ENCODE assay signal across 7 mouse cellular contexts in genomic region chr7:80422759-80423480, GRCm38 (mm10). TPM values are rescaled to one million over a fixed set of nuclear protein-coding genes. Genes with fewer than 3 reads are reported as not detected.
DNase-seq lines count a peak whose midpoint lies in the region; ATAC-seq lines count a peak whose summit lies in the region.

No protein-coding gene starts in this region.

- H3K9me3 ChIP-seq in lung, embryonic 16.5 days (ENCODE audit: control insufficient read depth, low read length): no peaks in the 10 kb centered on the region
- H3K9me3 ChIP-seq in forebrain, embryonic 14.5 days (replicated peaks; ENCODE audit: control insufficient read depth, low read length): no peaks in the 10 kb centered on the region
- H3K9me3 ChIP-seq in kidney, embryonic 16.5 days (ENCODE audit: low read length): no peaks in the 10 kb centered on the region
- no peaks in the 10 kb centered on the region for H3K9me3 ChIP-seq in midbrain, embryonic 16.5 days (replicated peaks; ENCODE audit: control insufficient read depth, low read length, poor library complexity, severe bottlenecking)

- no peaks in the 10 kb centered on the region for H3K36me3 ChIP-seq in lung, embryonic 16.5 days (ENCODE audit: control insufficient read depth, insufficient read depth, low read length)
- H3K36me3 ChIP-seq in forebrain, embryonic 14.5 days (ENCODE audit: control insufficient read depth, insufficient read depth, low read length): no peaks in the 10 kb centered on the region
- H3K36me3 ChIP-seq in kidney, embryonic 16.5 days (ENCODE audit: insufficient read depth, low read length): no peaks in the 10 kb centered on the region
- no peaks in the 10 kb centered on the region for H3K36me3 ChIP-seq in midbrain, embryonic 16.5 days (ENCODE audit: control insufficient read depth, insufficient read depth, low read length)

- DNase-seq in lung, postnatal 14 days: no peak
- peak; percentile 58 for DNase-seq in forebrain, embryonic 14.5 days (ENCODE audit: low spot score)
- DNase-seq in ovary, postnatal 14 days (ENCODE audit: low spot score): no peak

- ATAC-seq in lung, embryonic 16.5 days (ENCODE audit: low read depth): 0 out of 2 replicates have a peak, but pooled peaks have one; percentile 21
- no peak for ATAC-seq in forebrain, embryonic 14.5 days
- peak; percentile 52; the same call in 1 of the 2 replicates for ATAC-seq in kidney, embryonic 16.5 days (ENCODE audit: low FRiP score, low TSS enrichment)
- no peak for ATAC-seq in midbrain, embryonic 16.5 days

- H3K27ac ChIP-seq in lung, embryonic 16.5 days (ENCODE audit: low read length): no peak overlapping the region
- H3K27ac ChIP-seq in brown adipose tissue, adult 24 weeks (replicated peaks; ENCODE audit: low read depth, low read length): no peak overlapping the region
- no peak overlapping the region for H3K27ac ChIP-seq in forebrain, embryonic 14.5 days (ENCODE audit: low read depth, low read length)
- no peak overlapping the region for H3K27ac ChIP-seq in kidney, embryonic 16.5 days (ENCODE audit: low read length)
- H3K27ac ChIP-seq in midbrain, embryonic 16.5 days (ENCODE audit: low read length): no peak overlapping the region

- WGBS in lung, embryonic 16.5 days: 10% methylated on average over 20 of the region's 20 CpGs
- WGBS in forebrain, embryonic 14.5 days: 31% methylated on average over 20 of the region's 20 CpGs
- 23% methylated on average over 20 of the region's 20 CpGs for WGBS in kidney, embryonic 16.5 days
- WGBS in midbrain, embryonic 16.5 days: 27% methylated on average over 20 of the region's 20 CpGs

- H3K4me3 ChIP-seq in lung, embryonic 16.5 days (ENCODE audit: low read length): 0 out of 2 replicates have a peak overlapping the region, but pooled peaks have one; percentile 11
- H3K4me3 ChIP-seq in brown adipose tissue, adult 24 weeks (ENCODE audit: insufficient read depth, low read depth, low read length): 0 out of 2 replicates have a peak overlapping the region, but pooled peaks have one; percentile 14
- H3K4me3 ChIP-seq in forebrain, embryonic 14.5 days (ENCODE audit: low read depth, low read length): no peak overlapping the region
- H3K4me3 ChIP-seq in kidney, embryonic 16.5 days (ENCODE audit: low read length): 0 out of 2 replicates have a peak overlapping the region, but pooled peaks have one; percentile 5
- no peak overlapping the region for H3K4me3 ChIP-seq in midbrain, embryonic 16.5 days (ENCODE audit: low read depth, low read length)

- no peaks in the 10 kb centered on the region for H3K27me3 ChIP-seq in lung, embryonic 16.5 days (ENCODE audit: control insufficient read depth, insufficient read depth, low read depth, low read length)
- H3K27me3 ChIP-seq in forebrain, embryonic 14.5 days (replicated peaks; ENCODE audit: control insufficient read depth, insufficient read depth, low read length): no peaks in the 10 kb centered on the region
- no peaks in the 10 kb centered on the region for H3K27me3 ChIP-seq in kidney, embryonic 16.5 days (ENCODE audit: insufficient read depth, low read length)
- H3K27me3 ChIP-seq in midbrain, embryonic 16.5 days (ENCODE audit: control insufficient read depth, insufficient read depth, low read depth, low read length): no peaks in the 10 kb centered on the region

- H3K4me2 ChIP-seq in lung, embryonic 16.5 days (ENCODE audit: low read depth, low read length): peak overlapping the region; percentile 43
- no peak overlapping the region for H3K4me2 ChIP-seq in forebrain, embryonic 14.5 days (ENCODE audit: low read length)
- peak overlapping the region; percentile 44 for H3K4me2 ChIP-seq in kidney, embryonic 16.5 days (replicated peaks; ENCODE audit: low read depth, low read length)
- H3K4me2 ChIP-seq in midbrain, embryonic 16.5 days (ENCODE audit: low read length): peak overlapping the region; percentile 28

- H3K4me1 ChIP-seq in lung, embryonic 16.5 days (replicated peaks; ENCODE audit: control insufficient read depth, insufficient read depth, low read length): no peaks in the 10 kb centered on the region
- no peaks in the 10 kb centered on the region; the same call in 1 of the 2 replicates for H3K4me1 ChIP-seq in brown adipose tissue, adult 24 weeks (ENCODE audit: control insufficient read depth, insufficient read depth, insufficient read length, low read length)
- no peaks in the 10 kb centered on the region for H3K4me1 ChIP-seq in forebrain, embryonic 14.5 days (ENCODE audit: control insufficient read depth, insufficient read depth, low read length)
- H3K4me1 ChIP-seq in kidney, embryonic 16.5 days (ENCODE audit: insufficient read depth, low read length): peaks cover 13% of the 10 kb centered on the region; the same call in 1 of the 2 replicates
- H3K4me1 ChIP-seq in midbrain, embryonic 16.5 days (ENCODE audit: control insufficient read depth, insufficient read depth, low read length): no peaks in the 10 kb centered on the region

- 0 out of 2 replicates have a peak overlapping the region, but pooled peaks have one; percentile 5 for H3K9ac ChIP-seq in lung, embryonic 16.5 days (ENCODE audit: low read length)
- H3K9ac ChIP-seq in forebrain, embryonic 14.5 days (ENCODE audit: low read length): no peak overlapping the region
- peak overlapping the region; percentile 36 for H3K9ac ChIP-seq in kidney, embryonic 16.5 days (replicated peaks; ENCODE audit: low read length)
- no peak overlapping the region for H3K9ac ChIP-seq in midbrain, embryonic 16.5 days (ENCODE audit: low read depth, low read length)

RNA-seq across cellular contexts. Expression of gene Furin, which starts 17.7 kb away (rescaled TPM):
- polyA plus RNA-seq in lung, embryonic 16.5 days (2015; fragmentation: Nextera tagmentation; extraction: Ambion mirVana): 12.6 and 12.7 TPM in 2 replicates
- polyA plus RNA-seq in brown adipose tissue, adult 24 weeks (2012; ENCODE audit: insufficient read depth, insufficient read length, missing spikeins): 46.7 and 50.2 TPM in 2 replicates
- 3.9 and 4.1 TPM in 2 replicates for polyA plus RNA-seq in forebrain, embryonic 14.5 days (2014; fragmentation: Nextera tagmentation; extraction: Ambion mirVana)
- 13.4 and 13.7 TPM in 2 replicates for polyA plus RNA-seq in kidney, embryonic 16.5 days (2015; fragmentation: Nextera tagmentation; extraction: Ambion mirVana)
- polyA plus RNA-seq in midbrain, embryonic 16.5 days (2015; fragmentation: Nextera tagmentation; extraction: Ambion mirVana): 3.9 and 4.1 TPM in 2 replicates

RNA-seq across cellular contexts. Expression of gene Fes, which starts 35.2 kb away (rescaled TPM):
- 18.5 and 19.3 TPM in 2 replicates for polyA plus RNA-seq in lung, embryonic 16.5 days (2015; fragmentation: Nextera tagmentation; extraction: Ambion mirVana)
- 5.6 and 5.8 TPM in 2 replicates for polyA plus RNA-seq in brown adipose tissue, adult 24 weeks (2012; ENCODE audit: insufficient read depth, insufficient read length, missing spikeins)
- polyA plus RNA-seq in forebrain, embryonic 14.5 days (2014; fragmentation: Nextera tagmentation; extraction: Ambion mirVana): 2.4 and 3.5 TPM in 2 replicates
- polyA plus RNA-seq in kidney, embryonic 16.5 days (2015; fragmentation: Nextera tagmentation; extraction: Ambion mirVana): 16.8 and 18.3 TPM in 2 replicates
- polyA plus RNA-seq in midbrain, embryonic 16.5 days (2015; fragmentation: Nextera tagmentation; extraction: Ambion mirVana): 2.7 and 3.4 TPM in 2 replicates

RNA-seq across cellular contexts. Expression of gene Man2a2, which starts 51.7 kb away (rescaled TPM):
- polyA plus RNA-seq in lung, embryonic 16.5 days (2015; fragmentation: Nextera tagmentation; extraction: Ambion mirVana): 20.4 and 21.1 TPM in 2 replicates
- polyA plus RNA-seq in brown adipose tissue, adult 24 weeks (2012; ENCODE audit: insufficient read depth, insufficient read length, missing spikeins): 56.3 and 65.8 TPM in 2 replicates
- polyA plus RNA-seq in forebrain, embryonic 14.5 days (2014; fragmentation: Nextera tagmentation; extraction: Ambion mirVana): 7.6 and 10.5 TPM in 2 replicates
- polyA plus RNA-seq in kidney, embryonic 16.5 days (2015; fragmentation: Nextera tagmentation; extraction: Ambion mirVana): 16.6 and 19.1 TPM in 2 replicates
- polyA plus RNA-seq in midbrain, embryonic 16.5 days (2015; fragmentation: Nextera tagmentation; extraction: Ambion mirVana): 25.2 and 25.8 TPM in 2 replicates

Comparison
In these comparisons a context has a peak if more than half of its experiments do, and no peak if none do; other contexts are left out.
1. ATAC-seq: peak in lung, embryonic 16.5 days (single experiment) and kidney, embryonic 16.5 days (single experiment); none in forebrain, embryonic 14.5 days (single experiment) and midbrain, embryonic 16.5 days (single experiment).
2. H3K4me3 ChIP-seq: peak in lung, embryonic 16.5 days (single experiment), brown adipose tissue, adult 24 weeks (single experiment) and kidney, embryonic 16.5 days (single experiment); none in forebrain, embryonic 14.5 days (single experiment) and midbrain, embryonic 16.5 days (single experiment).
3. H3K9ac ChIP-seq: peak in lung, embryonic 16.5 days (single experiment) and kidney, embryonic 16.5 days (single experiment); none in forebrain, embryonic 14.5 days (single experiment) and midbrain, embryonic 16.5 days (single experiment).